Mouse (Mus musculus): ENCODE results near the gene Syvn1.

DNA sequence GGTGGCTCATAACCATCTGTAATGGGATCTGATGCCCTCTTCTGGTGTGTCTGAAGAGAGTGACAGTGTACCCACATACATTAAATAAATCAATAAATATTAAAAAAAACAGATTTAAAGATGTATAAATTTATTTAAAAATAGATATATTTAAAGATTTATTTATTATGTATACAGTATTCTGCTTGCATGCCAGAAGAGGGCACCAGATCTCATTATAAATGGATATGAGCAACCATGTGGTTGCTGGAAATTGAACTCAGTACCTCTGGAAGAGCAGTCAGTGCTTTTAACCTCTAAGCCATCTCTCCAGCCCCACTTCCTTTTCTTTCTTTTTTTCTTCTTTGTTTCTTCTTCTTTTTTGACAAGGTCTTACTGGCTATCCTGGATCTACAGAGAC lies 6.4 kb upstream of the Syvn1 start:
- TF ChIP-seq CTCF (IDR thresholded peaks at IDR 0.05; ENCODE audit: extremely low read depth, insufficient read depth, low read length), result no peak
- TF ChIP-seq POLR2A (IDR thresholded peaks at IDR 0.05; ENCODE audit: extremely low read depth, insufficient read depth, low read length), result no peak

Data from cortical plate, adult 2 months (tissue).